Mouse (Mus musculus) spleen, adult 2 months (tissue): ENCODE measurements around the gene Gm49395. TPM values are rescaled to one million over a fixed set of nuclear protein-coding genes. Genes with fewer than 3 reads are reported as not detected.

Source experiments
- DNase-seq, 2 experiments: peaks; one replicate each; pipeline versions ENCODE4 v3.0.0 to v3.0.0-alpha.2; 2012 to 2021; ENCODE audit warnings: low spot score in 2 of 2, low read depth in 1 of 2
- H3K27ac ChIP-seq: fragments of 200-500 bp; 2 replicates; pipeline ENCODE4 v1.5.1; 2012; ENCODE audit warnings: low read length, inconsistent platforms; ENCODE audit not compliant: insufficient read depth
- H3K27me3 ChIP-seq: fragments of 200-500 bp; 2 replicates; pipeline ENCODE4 v1.6.1; 2012; ENCODE audit warnings: mild to moderate bottlenecking, moderate library complexity, low read length, inconsistent platforms; ENCODE audit not compliant: control insufficient read depth, insufficient read depth
- H3K36me3 ChIP-seq: fragments of 200-500 bp; 2 replicates; pipeline ENCODE4 v1.6.1; 2012; ENCODE audit warnings: mild to moderate bottlenecking, low read length, inconsistent platforms; ENCODE audit not compliant: control insufficient read depth, insufficient read depth
- H3K4me1 ChIP-seq: fragments of 200-500 bp; 2 replicates; pipeline ENCODE4 v1.6.1; 2011; ENCODE audit warnings: inconsistent platforms; ENCODE audit not compliant: control insufficient read depth, insufficient read depth, insufficient read length
- H3K4me3 ChIP-seq: fragments of 200-500 bp; 2 replicates; pipeline ENCODE4 v1.5.1; 2011; ENCODE audit warnings: mild to moderate bottlenecking, inconsistent platforms; ENCODE audit not compliant: insufficient read depth, insufficient read length; ENCODE audit errors: extremely low read depth
- CTCF ChIP-seq: fragments of 200-500 bp; IDR thresholded peaks from 2 replicates; pipeline ENCODE4 v1.5.1; 2011; ENCODE audit warnings: mild to moderate bottlenecking, inconsistent platforms; ENCODE audit not compliant: insufficient read depth, insufficient read length, insufficient replicate concordance; ENCODE audit errors: extremely low read depth
- POLR2A ChIP-seq: fragments of 200-500 bp; IDR thresholded peaks from 2 replicates; pipeline ENCODE4 v1.6.1; 2011; ENCODE audit warnings: low read depth, low read length, inconsistent platforms
- WGBS: fragments of 180-500 bp; shearing (Covaris S2); methylation state at CpG from one replicate; pipeline ENCODE4 v1.1.7; 2018; 5-methylcytosine and 5-hydroxymethylcytosine counted together
- polyA plus RNA-seq: library from polyadenylated mRNA; depleted of rRNA; stranded (reverse); fragments of >200 nt; gene quantifications from 2 replicates; pipeline ENCODE4 v1.2.3, GENCODE M21; 2012; rRNA removed

The Gm49395 gene
- polyA plus RNA-seq, 1 experiment, result 3.4 TPM

- TF ChIP-seq POLR2A, result no peak
- no peak for TF ChIP-seq CTCF
- no peaks in the 10 kb centered on the region for H3K27me3 ChIP-seq
- WGBS, result 46% methylated on average over 4 of the region's 4 CpGs
- H3K36me3 ChIP-seq, result no peaks in the 10 kb centered on the region
- no peak for DNase-seq
- no peak overlapping the region for H3K27ac ChIP-seq
- no peak overlapping the region for H3K4me3 ChIP-seq
- no peaks in the 10 kb centered on the region for H3K4me1 ChIP-seq
These were observed 102.1 kb downstream of the Gm49395 start for GRCm38 (mm10) chr13:114999582-114999981.

GRCm38 (mm10) chr13:114998100-114998499 is 103.6 kb downstream of the Gm49395 start:
- no peak for TF ChIP-seq POLR2A
- TF ChIP-seq CTCF, result no peak
- Histone ChIP-seq H3K27ac (no peak overlapping the region), H3K4me3 (no peak overlapping the region), H3K36me3 (no peaks in the 10 kb centered on the region), H3K27me3 (no peaks in the 10 kb centered on the region), H3K4me1 (no peaks in the 10 kb centered on the region)
- WGBS, result 75% methylated on average over 10 of the region's 10 CpGs
- no peak for DNase-seq

DNA sequence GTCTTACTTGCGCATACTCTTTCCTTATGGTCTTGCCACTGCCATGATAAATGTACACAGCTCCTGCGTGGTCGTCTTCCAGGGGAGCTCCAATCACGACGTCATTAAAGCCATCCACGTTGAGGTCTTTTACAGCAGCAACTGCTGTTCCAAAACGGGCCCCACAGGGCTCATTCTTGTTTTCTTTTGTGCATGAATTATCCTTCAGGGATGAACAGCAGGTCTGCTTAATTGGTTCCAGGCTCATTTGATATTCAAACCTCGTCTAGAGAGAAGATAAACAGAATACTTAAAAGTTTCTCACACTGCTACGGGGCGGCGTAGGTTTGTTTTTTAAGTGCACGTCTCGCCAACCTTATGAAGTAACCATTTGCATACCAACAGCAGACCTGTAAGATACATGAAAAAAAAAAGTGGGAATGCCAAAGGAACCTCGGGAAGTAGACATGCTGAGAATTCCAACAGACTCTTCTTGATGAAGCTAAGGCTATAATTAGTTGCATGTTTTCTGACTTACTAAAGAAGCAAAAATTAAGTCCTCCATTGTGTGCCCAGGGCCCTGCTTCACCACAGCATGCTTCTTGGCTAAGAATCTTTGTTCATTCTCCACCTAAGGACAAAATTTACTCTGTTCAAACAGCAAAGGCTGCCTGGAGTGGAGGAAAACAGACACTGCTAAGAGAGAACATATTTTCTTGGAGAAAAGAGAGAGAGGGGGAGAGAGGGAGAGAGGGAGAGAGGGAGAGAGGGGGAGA is 109.3 kb downstream of the Gm49395 start:
- WGBS, result 81% methylated on average over 14 of the region's 14 CpGs
- no peak overlapping the region for H3K27ac ChIP-seq
- no peaks in the 10 kb centered on the region for H3K27me3 ChIP-seq
- DNase-seq, result no peak
- H3K4me3 ChIP-seq, result no peak overlapping the region
- no peaks in the 10 kb centered on the region for H3K4me1 ChIP-seq
- TF ChIP-seq POLR2A (no peak), CTCF (no peak)
- no peaks in the 10 kb centered on the region for H3K36me3 ChIP-seq

GRCm38 (mm10) chr13:114987668-114988067 is 114.1 kb downstream of the Gm49395 start:
- H3K27ac ChIP-seq, result no peak overlapping the region
- H3K27me3 ChIP-seq, result no peaks in the 10 kb centered on the region
- DNase-seq, result no peak
- TF ChIP-seq POLR2A (no peak), CTCF (no peak)
- no peaks in the 10 kb centered on the region for H3K4me1 ChIP-seq
- WGBS, result 80% methylated on average over 6 of the region's 6 CpGs
- H3K4me3 ChIP-seq, result no peak overlapping the region
- no peaks in the 10 kb centered on the region for H3K36me3 ChIP-seq

GRCm38 (mm10) chr13:114987161-114987560 is 114.6 kb downstream of the Gm49395 start:
- Histone ChIP-seq H3K36me3 (no peaks in the 10 kb centered on the region), H3K4me1 (no peaks in the 10 kb centered on the region), H3K27ac (no peak overlapping the region), H3K4me3 (no peak overlapping the region), H3K27me3 (no peaks in the 10 kb centered on the region)
- 51% methylated on average over 2 of the region's 2 CpGs for WGBS
- TF ChIP-seq CTCF, result no peak
- no peak for TF ChIP-seq POLR2A
- no peak for DNase-seq

Other genes with a start within 250 kb of the Gm49395 start
- gene Itga2, start 169.8 kb downstream of the Gm49395 start, polyA plus RNA-seq, result 0.73 and 0.96 TPM in 2 replicates
- gene Pelo, start 11.7 kb downstream of the Gm49395 start, polyA plus RNA-seq, result 17.3 and 19.9 TPM in 2 replicates
- 4.5 and 5.1 TPM in 2 replicates for gene Itga1, start within 50 bp of the Gm49395 start, polyA plus RNA-seq